Mouse (Mus musculus) G1E-ER4 (cell line): ENCODE measurements around the gene Emilin3. TPM values are rescaled to one million over a fixed set of nuclear protein-coding genes. Genes with fewer than 3 reads are reported as not detected.

Source experiments
- GATA1 ChIP-seq: IDR thresholded peaks from one replicate; pipeline ENCODE4 v1.8.0; 2012; ENCODE audit warnings: low read length, inconsistent platforms
- polyA plus RNA-seq: library from polyadenylated mRNA; stranded (reverse); fragments of >175 nt; gene quantifications from 2 replicates; pipeline ENCODE4 v1.2.3, GENCODE M21; 2012

Emilin3 gene
- polyA plus RNA-seq: not detected in 2 replicates

GRCm38 (mm10) chr2:160912231-160912671, at the start of gene Emilin3:
Gene Emilin3, minus strand, starts transcription at chr2:160912328.
- no peak for TF ChIP-seq GATA1

GRCm38 (mm10) chr2:160960956-160961646, 49.0 kb upstream of the Emilin3 start:
- TF ChIP-seq GATA1: no peak

- TF ChIP-seq GATA1: no peak
These were observed 47.8 kb upstream of the Emilin3 start for GRCm38 (mm10) chr2:160959901-160960300.

- no peak for TF ChIP-seq GATA1
These were observed 46.6 kb upstream of the Emilin3 start for GRCm38 (mm10) chr2:160958737-160959136.

- no peak for TF ChIP-seq GATA1
These were observed 43.2 kb upstream of the Emilin3 start for GRCm38 (mm10) chr2:160955331-160955730.

- no peak for TF ChIP-seq GATA1
These were observed 42.4 kb upstream of the Emilin3 start for GRCm38 (mm10) chr2:160954541-160954940.

GRCm38 (mm10) chr2:160953131-160953873, 41.2 kb upstream of the Emilin3 start:
- TF ChIP-seq GATA1: no peak

- TF ChIP-seq GATA1: no peak
These were observed 39.5 kb upstream of the Emilin3 start for GRCm38 (mm10) chr2:160951595-160951994.

- no peak for TF ChIP-seq GATA1
These were observed 30.3 kb upstream of the Emilin3 start for GRCm38 (mm10) chr2:160942443-160942842.

- no peak for TF ChIP-seq GATA1
These were observed 29.0 kb upstream of the Emilin3 start for GRCm38 (mm10) chr2:160940930-160941709.

GRCm38 (mm10) chr2:160934451-160934850, 22.3 kb upstream of the Emilin3 start:
- no peak for TF ChIP-seq GATA1

GRCm38 (mm10) chr2:160933890-160934289, 21.8 kb upstream of the Emilin3 start:
- no peak for TF ChIP-seq GATA1

- no peak for TF ChIP-seq GATA1
These were observed 20.9 kb upstream of the Emilin3 start for GRCm38 (mm10) chr2:160932981-160933380.

GRCm38 (mm10) chr2:160932325-160932724, 20.2 kb upstream of the Emilin3 start:
- TF ChIP-seq GATA1: no peak

- TF ChIP-seq GATA1: no peak
These were observed 19.2 kb upstream of the Emilin3 start for GRCm38 (mm10) chr2:160931378-160931777.

GRCm38 (mm10) chr2:160925203-160925602, 13.1 kb upstream of the Emilin3 start:
- no peak for TF ChIP-seq GATA1

- TF ChIP-seq GATA1: no peak
These were observed 9.2 kb upstream of the Emilin3 start for GRCm38 (mm10) chr2:160921285-160921684.
